Mouse (Mus musculus): Measurements from ENCODE around the gene Pak4. TPM values are rescaled to one million over a fixed set of nuclear protein-coding genes. Genes with fewer than 3 reads are reported as not detected.

Pak4 gene
- polyA plus RNA-seq, 1 experiment from 2014 or later, result 15.6 TPM

DNA sequence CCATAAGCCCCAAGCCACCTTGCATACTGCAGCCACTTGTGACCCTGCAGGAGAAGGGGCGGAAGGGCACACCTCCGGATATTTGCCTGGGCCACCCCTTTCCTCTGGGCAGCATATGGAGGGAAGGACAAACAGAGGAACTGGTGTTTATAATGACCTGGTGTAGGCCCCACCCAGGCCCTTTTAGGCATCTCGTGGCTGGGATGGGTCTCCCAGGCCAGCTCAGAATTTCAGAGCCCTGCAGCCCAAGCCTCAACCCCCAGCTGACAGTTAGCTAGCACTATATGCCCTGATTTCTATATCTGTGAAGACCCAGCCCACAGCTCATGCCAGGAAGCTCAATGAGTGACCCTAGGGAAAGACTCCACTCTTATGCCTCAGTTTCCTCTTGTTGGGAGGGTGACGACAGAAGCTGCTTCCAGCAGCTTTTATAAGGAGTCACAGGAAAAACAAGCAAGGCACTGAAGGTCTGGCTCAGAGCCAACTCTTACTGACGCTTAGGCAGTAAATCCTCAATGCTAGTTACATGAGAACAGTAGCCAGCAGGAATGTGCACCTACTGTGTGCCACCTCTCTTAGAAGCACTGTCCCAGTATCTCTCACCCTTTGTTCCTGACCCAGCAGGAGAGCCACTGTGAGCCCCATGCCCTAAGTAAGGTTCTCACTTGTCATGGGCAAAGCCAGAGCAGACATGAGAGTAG is 26.9 kb downstream of the Pak4 start:
- Histone ChIP-seq H3K27me3 (ENCODE audit: control insufficient read depth, insufficient read depth, low read length) (no peaks in the 10 kb centered on the region), H3K4me1 (ENCODE audit: control insufficient read depth, insufficient read depth, low read length) (no peaks in the 10 kb centered on the region; the same call in 1 of the 2 replicates), H3K4me2 (ENCODE audit: low read length) (no peak overlapping the region), H3K4me3 (replicated peaks; ENCODE audit: low read depth, low read length) (no peak overlapping the region), H3K9me3 (ENCODE audit: control insufficient read depth, low read length) (no peaks in the 10 kb centered on the region), H3K36me3 (ENCODE audit: control insufficient read depth, insufficient read depth, low read length) (peaks cover 24% of the 10 kb centered on the region), H3K27ac (replicated peaks; ENCODE audit: low read depth, low read length) (no peak overlapping the region), H3K9ac (replicated peaks; ENCODE audit: low read length) (no peak overlapping the region)
- WGBS, result 55% methylated on average over 5 of the region's 5 CpGs
- DNase-seq (peak; percentile 58), ATAC-seq (ENCODE audit: low FRiP score, low TSS enrichment) (no peak)

DNA sequence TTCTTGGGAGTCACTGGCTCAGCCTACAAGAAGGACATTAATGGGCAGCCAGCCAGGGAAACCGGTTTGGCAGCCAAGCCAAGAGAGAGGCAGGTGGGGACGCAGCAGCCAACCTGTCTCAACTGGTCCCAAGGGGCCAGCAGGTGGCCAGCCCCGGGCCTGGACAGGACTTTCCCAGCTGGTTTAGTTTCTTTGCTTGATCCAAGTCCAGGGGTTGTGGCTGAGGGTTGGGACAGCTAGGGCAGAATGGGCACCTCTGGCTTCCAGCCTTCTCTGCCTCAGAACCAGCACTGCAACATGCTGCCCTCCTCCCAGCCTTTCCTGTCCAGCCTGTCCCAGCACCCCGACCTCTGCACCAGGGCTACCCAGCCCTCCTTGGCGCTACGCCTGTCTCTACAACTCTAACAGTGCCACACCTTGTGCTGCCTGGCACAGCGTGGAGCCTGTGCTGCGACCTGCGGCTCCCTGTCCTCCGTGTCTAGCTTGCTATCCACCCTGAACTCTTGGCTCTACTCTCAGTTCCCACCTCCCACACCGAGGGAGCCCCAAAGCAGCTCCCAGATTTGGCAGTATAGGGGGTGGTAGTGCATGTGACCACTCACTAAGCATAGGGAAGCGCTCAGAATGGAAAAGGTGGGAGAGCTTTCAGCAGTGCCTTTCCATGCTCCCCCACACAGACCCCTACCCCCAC is 27.5 kb downstream of the Pak4 start:
- no peaks in the 10 kb centered on the region; the same call in 1 of the 2 replicates for H3K4me1 ChIP-seq (ENCODE audit: control insufficient read depth, insufficient read depth, low read length)
- no peak overlapping the region for H3K4me2 ChIP-seq (ENCODE audit: low read length)
- H3K9me3 ChIP-seq (ENCODE audit: control insufficient read depth, low read length), result no peaks in the 10 kb centered on the region
- DNase-seq (no peak), ATAC-seq (ENCODE audit: low FRiP score, low TSS enrichment) (no peak)
- WGBS, result 76% methylated on average over 12 of the region's 12 CpGs
- peaks cover 31% of the 10 kb centered on the region for H3K36me3 ChIP-seq (ENCODE audit: control insufficient read depth, insufficient read depth, low read length)
- H3K9ac ChIP-seq (replicated peaks; ENCODE audit: low read length), result no peak overlapping the region
- no peaks in the 10 kb centered on the region for H3K27me3 ChIP-seq (ENCODE audit: control insufficient read depth, insufficient read depth, low read length)
- no peak overlapping the region for H3K4me3 ChIP-seq (replicated peaks; ENCODE audit: low read depth, low read length)
- H3K27ac ChIP-seq (replicated peaks; ENCODE audit: low read depth, low read length), result no peak overlapping the region

DNA sequence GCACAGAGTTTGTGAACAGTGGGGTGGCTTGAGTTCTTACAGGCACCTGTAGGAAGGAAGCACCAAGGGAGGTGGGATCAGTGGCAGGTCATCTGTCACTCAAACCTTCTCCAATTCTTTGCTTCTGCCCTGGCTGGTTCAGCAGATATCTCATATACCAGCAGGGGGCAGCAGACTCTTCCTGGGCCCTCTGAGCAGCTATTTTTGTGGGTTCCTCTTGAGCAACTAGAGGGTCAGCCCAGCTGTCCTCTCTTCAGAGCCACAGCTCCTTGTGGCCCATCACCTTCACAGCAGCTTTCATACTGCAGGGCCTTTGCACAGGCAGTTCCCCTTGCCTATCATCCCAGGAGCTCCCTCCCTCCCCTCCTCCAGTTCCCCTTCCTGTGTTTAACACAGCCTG is 29.7 kb downstream of the Pak4 start:
- peaks cover 53% of the 10 kb centered on the region for H3K36me3 ChIP-seq (ENCODE audit: control insufficient read depth, insufficient read depth, low read length)
- no peak for ATAC-seq (ENCODE audit: low FRiP score, low TSS enrichment)

DNA sequence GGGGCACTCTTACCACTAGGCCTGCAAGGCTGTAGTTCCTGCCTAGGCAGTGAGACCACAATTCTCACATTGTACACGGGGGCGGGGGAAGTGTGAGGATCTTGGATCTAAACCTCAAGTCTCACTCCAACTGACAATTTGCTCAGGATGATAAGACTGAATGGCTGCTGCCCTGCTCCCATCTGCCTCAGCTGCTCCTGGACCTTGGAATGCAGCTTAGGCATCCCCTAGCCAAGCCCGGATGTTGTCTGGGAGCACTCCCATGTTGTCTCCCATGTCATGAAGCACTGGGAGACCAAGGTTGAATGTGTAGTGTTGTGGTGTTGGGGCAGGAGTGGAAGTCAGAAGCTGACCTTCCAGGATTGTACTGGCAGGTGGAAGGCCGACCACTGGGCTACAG is 30.4 kb downstream of the Pak4 start:
- H3K36me3 ChIP-seq (ENCODE audit: control insufficient read depth, insufficient read depth, low read length), result peaks cover 58% of the 10 kb centered on the region
- no peaks in the 10 kb centered on the region for H3K27me3 ChIP-seq (ENCODE audit: control insufficient read depth, insufficient read depth, low read length)
- no peak overlapping the region for H3K27ac ChIP-seq (replicated peaks; ENCODE audit: low read depth, low read length)
- WGBS, result 94% methylated on average over 4 of the region's 4 CpGs
- H3K4me2 ChIP-seq (ENCODE audit: low read length), result no peak overlapping the region
- no peaks in the 10 kb centered on the region for H3K9me3 ChIP-seq (ENCODE audit: control insufficient read depth, low read length)
- DNase-seq (no peak), ATAC-seq (ENCODE audit: low FRiP score, low TSS enrichment) (no peak)
- H3K9ac ChIP-seq (replicated peaks; ENCODE audit: low read length), result no peak overlapping the region
- H3K4me3 ChIP-seq (replicated peaks; ENCODE audit: low read depth, low read length), result no peak overlapping the region
- H3K4me1 ChIP-seq (ENCODE audit: control insufficient read depth, insufficient read depth, low read length), result no peaks in the 10 kb centered on the region; the same call in 1 of the 2 replicates

More for the DNA sequence above, 29.7 kb downstream of the Pak4 start:
- no peaks in the 10 kb centered on the region for H3K9me3 ChIP-seq (ENCODE audit: control insufficient read depth, low read length)
- no peaks in the 10 kb centered on the region; the same call in 1 of the 2 replicates for H3K4me1 ChIP-seq (ENCODE audit: control insufficient read depth, insufficient read depth, low read length)
- no peak overlapping the region for H3K4me2 ChIP-seq (ENCODE audit: low read length)
- no peak overlapping the region for H3K27ac ChIP-seq (replicated peaks; ENCODE audit: low read depth, low read length)
- no peak overlapping the region for H3K9ac ChIP-seq (replicated peaks; ENCODE audit: low read length)
- no peaks in the 10 kb centered on the region for H3K27me3 ChIP-seq (ENCODE audit: control insufficient read depth, insufficient read depth, low read length)
- peak; percentile 80 for DNase-seq
- no peak overlapping the region for H3K4me3 ChIP-seq (replicated peaks; ENCODE audit: low read depth, low read length)

DNA sequence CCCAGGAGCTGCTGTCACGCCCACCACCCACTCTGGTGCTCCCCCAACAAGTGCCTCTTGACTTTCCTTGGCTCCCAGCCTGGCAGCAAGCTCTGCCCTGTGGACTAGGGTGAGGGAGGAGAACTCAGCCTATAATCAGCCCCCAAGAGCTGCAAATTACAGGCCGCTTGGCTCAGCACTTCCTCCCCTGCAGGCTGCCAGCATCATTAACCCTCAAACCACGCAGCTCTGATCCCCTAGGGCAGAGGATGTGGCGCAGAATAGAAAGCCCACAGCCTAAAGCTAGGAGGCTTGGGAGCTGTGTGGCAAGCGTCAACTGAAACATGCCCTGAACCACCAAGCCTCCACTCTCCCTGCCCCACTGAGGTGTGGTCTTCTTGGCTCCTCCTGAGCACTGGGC is 32.6 kb downstream of the Pak4 start:
- no peaks in the 10 kb centered on the region for H3K4me1 ChIP-seq (ENCODE audit: control insufficient read depth, insufficient read depth, low read length)
- 85% methylated on average over 5 of the region's 5 CpGs for WGBS
- H3K36me3 ChIP-seq (ENCODE audit: control insufficient read depth, insufficient read depth, low read length), result peaks cover 74% of the 10 kb centered on the region
- DNase-seq, result no peak
- no peaks in the 10 kb centered on the region for H3K9me3 ChIP-seq (ENCODE audit: control insufficient read depth, low read length)
- no peak overlapping the region for H3K27ac ChIP-seq (replicated peaks; ENCODE audit: low read depth, low read length)
- H3K4me3 ChIP-seq (replicated peaks; ENCODE audit: low read depth, low read length), result no peak overlapping the region
- no peaks in the 10 kb centered on the region for H3K27me3 ChIP-seq (ENCODE audit: control insufficient read depth, insufficient read depth, low read length)
- H3K9ac ChIP-seq (replicated peaks; ENCODE audit: low read length), result no peak overlapping the region
- no peak for ATAC-seq (ENCODE audit: low FRiP score, low TSS enrichment)
- no peak overlapping the region for H3K4me2 ChIP-seq (ENCODE audit: low read length)

DNA sequence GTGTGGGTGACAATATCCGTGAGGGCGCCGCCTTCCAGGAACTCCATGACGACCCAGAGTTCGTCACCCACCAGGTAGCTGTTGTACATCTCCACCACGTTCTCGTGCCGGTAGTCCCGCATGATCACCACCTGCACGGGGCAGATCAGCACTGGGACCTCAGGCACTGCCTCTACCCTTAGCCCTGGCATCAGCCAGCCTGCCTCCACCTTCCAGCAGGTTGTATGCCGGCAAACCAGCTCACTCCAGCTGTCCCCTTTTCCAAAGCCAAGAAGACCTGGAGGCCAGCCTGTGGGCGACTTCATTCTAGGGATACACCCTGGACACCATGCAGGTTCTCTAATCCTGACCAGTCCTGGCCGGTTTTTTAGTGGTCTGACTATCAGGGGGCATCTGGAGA is 35.0 kb downstream of the Pak4 start:
- no peak overlapping the region for H3K27ac ChIP-seq (replicated peaks; ENCODE audit: low read depth, low read length)
- H3K9me3 ChIP-seq (ENCODE audit: control insufficient read depth, low read length), result no peaks in the 10 kb centered on the region
- peaks cover 78% of the 10 kb centered on the region for H3K36me3 ChIP-seq (ENCODE audit: control insufficient read depth, insufficient read depth, low read length)
- H3K4me3 ChIP-seq (replicated peaks; ENCODE audit: low read depth, low read length), result no peak overlapping the region
- 96% methylated on average over 13 of the region's 13 CpGs for WGBS
- no peak overlapping the region for H3K4me2 ChIP-seq (ENCODE audit: low read length)
- no peak overlapping the region for H3K9ac ChIP-seq (replicated peaks; ENCODE audit: low read length)
- H3K4me1 ChIP-seq (ENCODE audit: control insufficient read depth, insufficient read depth, low read length), result no peaks in the 10 kb centered on the region
- no peak for ATAC-seq (ENCODE audit: low FRiP score, low TSS enrichment)
- no peaks in the 10 kb centered on the region for H3K27me3 ChIP-seq (ENCODE audit: control insufficient read depth, insufficient read depth, low read length)
- no peak for DNase-seq

DNA sequence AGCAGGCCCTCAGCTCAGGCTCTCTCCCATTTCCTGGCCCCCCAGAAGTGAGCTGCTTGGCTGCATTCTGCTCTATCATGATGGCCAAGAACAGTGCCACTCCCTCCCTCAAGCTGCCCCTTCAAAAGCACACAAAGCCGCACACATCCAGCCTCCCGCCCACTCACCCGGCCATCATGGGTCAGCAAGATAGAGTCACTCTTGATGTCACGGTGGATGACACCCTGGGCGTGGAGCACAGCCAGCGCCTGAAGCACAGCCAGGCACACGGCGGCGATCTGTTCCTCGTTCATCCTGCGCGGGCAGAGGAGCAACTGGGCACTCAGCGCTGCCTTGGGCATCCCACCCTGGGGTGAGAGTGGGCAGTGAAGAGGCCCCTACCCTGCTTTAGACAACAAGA is 35.6 kb downstream of the Pak4 start:
- ATAC-seq (ENCODE audit: low FRiP score, low TSS enrichment), result no peak
- Histone ChIP-seq H3K27me3 (ENCODE audit: control insufficient read depth, insufficient read depth, low read length) (no peaks in the 10 kb centered on the region), H3K36me3 (ENCODE audit: control insufficient read depth, insufficient read depth, low read length) (peaks cover 73% of the 10 kb centered on the region), H3K4me1 (ENCODE audit: control insufficient read depth, insufficient read depth, low read length) (no peaks in the 10 kb centered on the region), H3K9me3 (ENCODE audit: control insufficient read depth, low read length) (no peaks in the 10 kb centered on the region), H3K4me3 (replicated peaks; ENCODE audit: low read depth, low read length) (no peak overlapping the region), H3K9ac (replicated peaks; ENCODE audit: low read length) (no peak overlapping the region), H3K27ac (replicated peaks; ENCODE audit: low read depth, low read length) (no peak overlapping the region), H3K4me2 (ENCODE audit: low read length) (no peak overlapping the region)
- 92% methylated on average over 13 of the region's 13 CpGs for WGBS
- DNase-seq, result no peak

DNA sequence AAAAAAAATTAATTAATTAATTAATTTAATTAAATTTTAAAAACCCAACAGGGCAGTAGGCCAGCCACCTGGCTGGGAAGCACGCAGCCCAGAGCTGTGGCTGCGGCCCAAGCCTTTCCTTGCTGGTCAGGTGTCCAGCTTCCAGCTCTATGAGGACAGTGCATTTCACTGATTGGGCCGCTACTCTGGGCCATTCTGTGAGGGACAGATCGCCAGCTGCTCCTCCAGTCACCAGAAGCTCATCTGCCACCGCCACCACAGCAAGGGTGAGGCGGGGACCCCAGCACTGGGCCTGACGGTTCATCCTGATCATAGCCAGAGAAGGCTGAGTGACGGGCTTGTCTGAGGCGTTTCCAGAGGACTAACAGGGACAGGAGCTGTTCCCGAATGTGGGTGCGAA is 36.0 kb downstream of the Pak4 start:
- 88% methylated on average over 11 of the region's 11 CpGs for WGBS

DNA sequence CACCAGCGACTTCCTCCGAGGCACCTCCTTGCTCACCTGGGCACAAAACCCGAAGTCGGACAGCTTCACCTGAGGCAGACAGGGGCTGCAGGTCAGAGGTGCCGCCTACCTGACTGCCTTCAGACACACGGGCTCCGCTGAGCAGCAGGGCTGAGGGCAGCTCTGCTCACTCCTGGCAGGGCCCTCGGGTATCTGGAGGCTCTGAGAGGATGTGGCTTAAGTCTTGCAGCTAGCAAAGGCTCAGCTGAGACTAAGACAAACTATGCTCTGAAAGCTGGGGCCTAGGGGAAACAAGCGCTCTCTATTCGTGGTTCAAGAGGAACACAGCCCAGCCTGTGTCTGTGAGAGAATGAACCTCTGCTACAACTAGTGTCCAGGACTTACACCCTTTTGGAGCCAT is 37.1 kb downstream of the Pak4 start:
- Histone ChIP-seq H3K9ac (replicated peaks; ENCODE audit: low read length) (no peak overlapping the region), H3K4me1 (ENCODE audit: control insufficient read depth, insufficient read depth, low read length) (peaks cover 4% of the 10 kb centered on the region; the same call in 1 of the 2 replicates), H3K27ac (replicated peaks; ENCODE audit: low read depth, low read length) (no peak overlapping the region), H3K27me3 (ENCODE audit: control insufficient read depth, insufficient read depth, low read length) (no peaks in the 10 kb centered on the region), H3K4me3 (replicated peaks; ENCODE audit: low read depth, low read length) (no peak overlapping the region), H3K4me2 (ENCODE audit: low read length) (no peak overlapping the region), H3K9me3 (ENCODE audit: control insufficient read depth, low read length) (no peaks in the 10 kb centered on the region), H3K36me3 (ENCODE audit: control insufficient read depth, insufficient read depth, low read length) (peaks cover 58% of the 10 kb centered on the region)
- ATAC-seq (ENCODE audit: low FRiP score, low TSS enrichment), result no peak
- no peak for DNase-seq
- 93% methylated on average over 10 of the region's 10 CpGs for WGBS

More for the DNA sequence above, 36.0 kb downstream of the Pak4 start:
- peaks cover 69% of the 10 kb centered on the region for H3K36me3 ChIP-seq (ENCODE audit: control insufficient read depth, insufficient read depth, low read length)
- no peak overlapping the region for H3K4me3 ChIP-seq (replicated peaks; ENCODE audit: low read depth, low read length)
- DNase-seq (no peak), ATAC-seq (ENCODE audit: low FRiP score, low TSS enrichment) (no peak)
- H3K9ac ChIP-seq (replicated peaks; ENCODE audit: low read length), result no peak overlapping the region
- H3K9me3 ChIP-seq (ENCODE audit: control insufficient read depth, low read length), result no peaks in the 10 kb centered on the region
- no peak overlapping the region for H3K27ac ChIP-seq (replicated peaks; ENCODE audit: low read depth, low read length)
- no peaks in the 10 kb centered on the region for H3K4me1 ChIP-seq (ENCODE audit: control insufficient read depth, insufficient read depth, low read length)
- no peak overlapping the region for H3K4me2 ChIP-seq (ENCODE audit: low read length)
- no peaks in the 10 kb centered on the region for H3K27me3 ChIP-seq (ENCODE audit: control insufficient read depth, insufficient read depth, low read length)

All from midbrain, embryonic 14.5 days (tissue).